Mouse (Mus musculus): Measurements from ENCODE around the gene Arhgap15. TPM values are rescaled to one million over a fixed set of nuclear protein-coding genes. Genes with fewer than 3 reads are reported as not detected.

The Arhgap15 gene
- total RNA-seq, 1 experiment, result not detected

DNA sequence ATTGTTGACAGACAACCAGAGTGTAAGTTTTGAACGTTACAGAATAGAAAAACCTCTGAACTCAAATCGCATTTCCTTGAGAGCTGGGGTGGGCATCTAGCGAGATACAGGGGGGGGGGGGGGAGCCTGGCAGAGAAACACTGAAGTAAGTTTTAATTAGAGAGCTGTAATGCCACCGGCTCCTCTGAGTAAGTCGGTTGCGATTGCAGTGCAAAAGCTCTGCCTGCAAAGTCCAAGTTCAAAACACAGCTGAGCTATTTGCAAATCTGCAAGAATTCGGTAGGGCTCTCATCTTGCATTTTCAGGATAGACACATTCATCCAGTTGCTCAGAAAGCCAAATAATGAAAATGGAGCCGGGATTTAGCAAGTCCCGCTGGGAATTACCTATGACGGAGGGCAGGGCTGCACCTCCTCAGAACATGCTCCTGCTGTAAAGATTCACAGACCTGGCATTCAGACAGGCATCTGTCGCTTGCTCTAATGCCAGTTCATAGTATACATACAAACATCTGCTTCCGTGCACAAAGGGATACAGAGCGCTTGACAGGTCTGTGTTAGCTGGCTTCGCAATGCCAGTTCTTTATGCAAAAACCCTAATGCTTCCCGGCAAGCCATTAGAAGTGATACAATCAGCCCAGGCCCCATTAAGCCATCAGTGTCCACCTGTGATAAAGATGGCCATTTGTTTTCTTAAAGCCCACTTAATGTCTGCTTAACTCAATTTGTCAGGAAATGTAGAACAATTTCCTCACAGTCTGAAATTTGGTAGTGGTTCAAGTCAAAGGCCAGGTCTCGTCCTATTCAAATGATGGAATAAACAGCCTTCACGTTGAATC lies 556.6 kb downstream of the Arhgap15 start:
- no peaks in the 10 kb centered on the region for H3K9me3 ChIP-seq (ENCODE audit: control insufficient read depth, insufficient read depth, low read depth, low read length)
- no peaks in the 10 kb centered on the region for H3K36me3 ChIP-seq (ENCODE audit: control insufficient read depth, insufficient read depth, low read length, poor library complexity, severe bottlenecking)
- in situ Hi-C loops (cut with MboI; ENCODE audit: low sequenced_read_pairs in 2 of 2, unreplicated experiment in 2 of 2), result no loop called here
- H3K4me3 ChIP-seq (ENCODE audit: insufficient read depth in 1 of 2, low read depth in 1 of 2, low read length in 2 of 2, poor library complexity in 1 of 2, severe bottlenecking in 1 of 2), result no peak overlapping the region
- H3K4me1 ChIP-seq (ENCODE audit: control insufficient read depth in 2 of 2, insufficient read depth in 2 of 2, low read length in 2 of 2, poor library complexity in 1 of 2), result no peaks in the 10 kb centered on the region
- no peak for DNase-seq (ENCODE audit: low read depth, low spot score)
- no peak overlapping the region for H3K27ac ChIP-seq (ENCODE audit: insufficient read depth, low read depth, low read length, poor library complexity, severe bottlenecking)
- TF ChIP-seq ZNF384 (IDR thresholded peaks at IDR 0.05; ENCODE audit: low read depth, low read length) (no peak), MAFK (IDR thresholded peaks at IDR 0.05; ENCODE audit: insufficient read depth, low read depth, low read length) (no peak), HCFC1 (IDR thresholded peaks at IDR 0.05; ENCODE audit: borderline replicate concordance, insufficient read depth, low read length) (no peak), ZC3H11A (IDR thresholded peaks at IDR 0.05; ENCODE audit: borderline replicate concordance, low read depth, low read length) (no peak), CHD2 (IDR thresholded peaks at IDR 0.05; ENCODE audit: low read depth, low read length) (no peak)
- H3K9ac ChIP-seq (ENCODE audit: insufficient read depth, low read depth, low read length, poor library complexity, severe bottlenecking), result no peak overlapping the region

- DNase-seq (ENCODE audit: low read depth, low spot score), result peak; percentile 15
- no peak overlapping the region for H3K4me3 ChIP-seq (ENCODE audit: insufficient read depth in 1 of 2, low read depth in 1 of 2, low read length in 2 of 2, poor library complexity in 1 of 2, severe bottlenecking in 1 of 2)
- in situ Hi-C loops (cut with MboI; ENCODE audit: low sequenced_read_pairs in 2 of 2, unreplicated experiment in 2 of 2), result no loop called here
- H3K36me3 ChIP-seq (ENCODE audit: control insufficient read depth, insufficient read depth, low read length, poor library complexity, severe bottlenecking), result no peaks in the 10 kb centered on the region
- H3K9me3 ChIP-seq (ENCODE audit: control insufficient read depth, insufficient read depth, low read depth, low read length), result no peaks in the 10 kb centered on the region
- no peak overlapping the region for H3K9ac ChIP-seq (ENCODE audit: insufficient read depth, low read depth, low read length, poor library complexity, severe bottlenecking)
- TF ChIP-seq HCFC1 (IDR thresholded peaks at IDR 0.05; ENCODE audit: borderline replicate concordance, insufficient read depth, low read length), result no peak
- TF ChIP-seq ZNF384 (IDR thresholded peaks at IDR 0.05; ENCODE audit: low read depth, low read length), result no peak
- TF ChIP-seq ZC3H11A (IDR thresholded peaks at IDR 0.05; ENCODE audit: borderline replicate concordance, low read depth, low read length), result no peak
- no peak for TF ChIP-seq MAFK (IDR thresholded peaks at IDR 0.05; ENCODE audit: insufficient read depth, low read depth, low read length)
- TF ChIP-seq CHD2 (IDR thresholded peaks at IDR 0.05; ENCODE audit: low read depth, low read length), result no peak
- no peaks in the 10 kb centered on the region for H3K4me1 ChIP-seq (ENCODE audit: control insufficient read depth in 2 of 2, insufficient read depth in 2 of 2, low read length in 2 of 2, poor library complexity in 1 of 2)
- H3K27ac ChIP-seq (ENCODE audit: insufficient read depth, low read depth, low read length, poor library complexity, severe bottlenecking), result no peak overlapping the region
Measured at GRCm38 (mm10) chr2:44306137-44306536, 557.5 kb downstream of the Arhgap15 start.

- DNase-seq (ENCODE audit: low read depth, low spot score), result no peak
- no peak for TF ChIP-seq ZC3H11A (IDR thresholded peaks at IDR 0.05; ENCODE audit: borderline replicate concordance, low read depth, low read length)
- no peak for TF ChIP-seq MAFK (IDR thresholded peaks at IDR 0.05; ENCODE audit: insufficient read depth, low read depth, low read length)
- no peak for TF ChIP-seq HCFC1 (IDR thresholded peaks at IDR 0.05; ENCODE audit: borderline replicate concordance, insufficient read depth, low read length)
- TF ChIP-seq ZNF384 (IDR thresholded peaks at IDR 0.05; ENCODE audit: low read depth, low read length), result no peak
- TF ChIP-seq CHD2 (IDR thresholded peaks at IDR 0.05; ENCODE audit: low read depth, low read length), result no peak
- H3K36me3 ChIP-seq (ENCODE audit: control insufficient read depth, insufficient read depth, low read length, poor library complexity, severe bottlenecking), result no peaks in the 10 kb centered on the region
- no peak overlapping the region for H3K9ac ChIP-seq (ENCODE audit: insufficient read depth, low read depth, low read length, poor library complexity, severe bottlenecking)
- in situ Hi-C loops (cut with MboI; ENCODE audit: low sequenced_read_pairs in 2 of 2, unreplicated experiment in 2 of 2), result no loop called here
- H3K27ac ChIP-seq (ENCODE audit: insufficient read depth, low read depth, low read length, poor library complexity, severe bottlenecking), result no peak overlapping the region
- H3K4me3 ChIP-seq (ENCODE audit: insufficient read depth in 1 of 2, low read depth in 1 of 2, low read length in 2 of 2, poor library complexity in 1 of 2, severe bottlenecking in 1 of 2), result no peak overlapping the region
- no peaks in the 10 kb centered on the region for H3K4me1 ChIP-seq (ENCODE audit: control insufficient read depth in 2 of 2, insufficient read depth in 2 of 2, low read length in 2 of 2, poor library complexity in 1 of 2)
- no peaks in the 10 kb centered on the region for H3K9me3 ChIP-seq (ENCODE audit: control insufficient read depth, insufficient read depth, low read depth, low read length)
Measured at GRCm38 (mm10) chr2:44309124-44309523, 560.5 kb downstream of the Arhgap15 start.

GRCm38 (mm10) chr2:44309556-44309955 lies 560.9 kb downstream of the Arhgap15 start:
- Histone ChIP-seq H3K9ac (ENCODE audit: insufficient read depth, low read depth, low read length, poor library complexity, severe bottlenecking) (no peak overlapping the region), H3K36me3 (ENCODE audit: control insufficient read depth, insufficient read depth, low read length, poor library complexity, severe bottlenecking) (no peaks in the 10 kb centered on the region), H3K27ac (ENCODE audit: insufficient read depth, low read depth, low read length, poor library complexity, severe bottlenecking) (no peak overlapping the region), H3K4me1 (ENCODE audit: control insufficient read depth in 2 of 2, insufficient read depth in 2 of 2, low read length in 2 of 2, poor library complexity in 1 of 2) (no peaks in the 10 kb centered on the region), H3K9me3 (ENCODE audit: control insufficient read depth, insufficient read depth, low read depth, low read length) (no peaks in the 10 kb centered on the region), H3K4me3 (ENCODE audit: insufficient read depth in 1 of 2, low read depth in 1 of 2, low read length in 2 of 2, poor library complexity in 1 of 2, severe bottlenecking in 1 of 2) (no peak overlapping the region)
- in situ Hi-C loops (cut with MboI; ENCODE audit: low sequenced_read_pairs in 2 of 2, unreplicated experiment in 2 of 2), result no loop called here
- DNase-seq (ENCODE audit: low read depth, low spot score), result no peak
- TF ChIP-seq ZNF384 (IDR thresholded peaks at IDR 0.05; ENCODE audit: low read depth, low read length) (no peak), CHD2 (IDR thresholded peaks at IDR 0.05; ENCODE audit: low read depth, low read length) (no peak), MAFK (IDR thresholded peaks at IDR 0.05; ENCODE audit: insufficient read depth, low read depth, low read length) (no peak), HCFC1 (IDR thresholded peaks at IDR 0.05; ENCODE audit: borderline replicate concordance, insufficient read depth, low read length) (no peak), ZC3H11A (IDR thresholded peaks at IDR 0.05; ENCODE audit: borderline replicate concordance, low read depth, low read length) (no peak)
